Mouse (Mus musculus) E14TG2a.4 (cell line): ENCODE results near the gene Olfr901.
"Not testable (repeated sequence)": the region's sequence is repeated elsewhere in the genome, so short reads cannot be mapped to it uniquely, and the experiment has no call there.

Experiments
- H3K27me3 ChIP-seq: 2 replicates; pipeline ENCODE4 v1.6.1; 2014; ENCODE audit warnings: low read length, control low read depth; ENCODE audit not compliant: insufficient read depth
- H3K36me3 ChIP-seq: 2 replicates; pipeline ENCODE4 v1.6.1; 2014; ENCODE audit warnings: low read length, control low read depth; ENCODE audit not compliant: insufficient read depth
- H3K4me1 ChIP-seq: replicated peaks from 2 replicates; pipeline ENCODE4 v1.6.1; 2014; ENCODE audit warnings: low read depth, low read length, control low read depth
- H3K4me3 ChIP-seq: replicated peaks from 2 replicates; pipeline ENCODE4 v1.5.1; 2014; ENCODE audit warnings: mild to moderate bottlenecking, low read length
- H3K9me3 ChIP-seq: 2 replicates; pipeline ENCODE4 v1.6.1; 2014; ENCODE audit warnings: low read length, control low read depth
- CTCF ChIP-seq: conservative IDR thresholded peaks from 2 replicates; pipeline ENCODE4 v1.5.1; 2014; ENCODE audit warnings: low read length
- NANOG ChIP-seq: IDR thresholded peaks from 2 replicates; pipeline ENCODE4 v1.6.1; 2014; ENCODE audit warnings: borderline replicate concordance, low read length, mixed read lengths
- POU5F1 ChIP-seq: IDR thresholded peaks from 2 replicates; pipeline ENCODE4 v1.6.1; 2014; ENCODE audit warnings: low read length, borderline replicate concordance

Olfr901 gene

GRCm38 (mm10) chr9:38429155-38429554 lies at the start of gene Olfr901:
TSS of gene Olfr901 (plus strand) at chr9:38429455.
- no peak for TF ChIP-seq CTCF
- no peak for TF ChIP-seq POU5F1
- TF ChIP-seq NANOG: no peak
- Histone ChIP-seq H3K27me3 (no peaks in the 10 kb centered on the region), H3K4me1 (peaks cover 3% of the 10 kb centered on the region; the same call in 1 of the 2 replicates), H3K4me3 (no peak within 1 kb of the TSS), H3K9me3 (peaks cover 18% of the 10 kb centered on the region; the same call in 1 of the 2 replicates), H3K36me3 (no peaks in the 10 kb centered on the region)

DNA sequence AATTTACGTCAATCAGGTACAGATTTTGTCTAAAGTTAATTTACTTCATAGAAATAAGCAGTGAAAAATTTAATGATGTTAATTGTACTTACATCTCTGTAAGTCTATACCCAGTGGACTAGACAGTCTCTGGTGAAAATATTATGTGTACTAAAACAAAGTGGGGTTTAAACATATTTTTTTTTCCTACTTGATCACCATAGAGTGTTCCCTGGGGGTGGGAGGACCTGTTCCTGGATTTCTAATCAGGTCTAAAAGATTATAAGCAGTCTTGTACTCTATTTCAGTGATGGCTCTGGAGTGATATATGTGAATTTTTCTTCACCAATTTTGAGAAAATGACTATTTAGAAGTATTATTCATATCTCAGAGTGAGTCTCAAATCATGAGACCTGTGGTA lies 27.9 kb upstream of the Olfr901 start, which contains the start of gene Olfr147:
Gene Olfr147, plus strand, starts transcription at position 301 of the 400 bp plus-strand sequence.
- peaks cover 5% of the 10 kb centered on the region for H3K4me1 ChIP-seq
- H3K4me3 ChIP-seq: no peak within 1 kb of the TSS
- H3K36me3 ChIP-seq: no peaks in the 10 kb centered on the region; the same call in 1 of the 2 replicates
- H3K27me3 ChIP-seq: no peaks in the 10 kb centered on the region
- H3K9me3 ChIP-seq: peaks cover 5% of the 10 kb centered on the region; the same call in 1 of the 2 replicates
- TF ChIP-seq NANOG (no peak), POU5F1 (no peak), CTCF (no peak)

DNA sequence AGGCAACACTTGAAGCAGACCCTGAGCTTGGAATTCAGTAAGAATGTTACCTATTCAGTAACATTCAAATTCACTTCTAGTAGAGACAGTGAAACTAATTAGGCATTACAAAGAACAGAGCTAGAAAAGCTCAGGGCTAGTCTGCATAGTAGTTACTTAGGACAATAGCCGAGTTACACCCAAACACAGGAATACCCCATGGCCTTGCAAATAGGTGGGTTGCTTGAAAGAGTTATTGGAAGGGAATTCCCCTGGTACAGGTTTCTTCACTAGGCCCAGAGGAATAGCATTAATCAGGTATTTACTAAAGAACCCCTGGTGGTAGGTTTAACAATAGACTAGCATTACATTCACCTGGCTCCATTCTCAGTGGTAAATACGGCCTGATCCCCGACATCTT lies 21.8 kb upstream of the Olfr901 start:
- H3K4me3 ChIP-seq, H3K36me3 ChIP-seq, H3K4me1 ChIP-seq, H3K27me3 ChIP-seq: not testable (repeated sequence)
- peaks cover 24% of the 10 kb centered on the region for H3K9me3 ChIP-seq
- peak; percentile 81; the same call in 1 of the 2 replicates for TF ChIP-seq NANOG

- H3K4me1 ChIP-seq, H3K27me3 ChIP-seq, H3K36me3 ChIP-seq, H3K9me3 ChIP-seq, H3K4me3 ChIP-seq: not testable (repeated sequence)
Measured at GRCm38 (mm10) chr9:38413502-38413901, 15.8 kb upstream of the Olfr901 start.

GRCm38 (mm10) chr9:38423801-38424200 lies 5.5 kb upstream of the Olfr901 start:
- Histone ChIP-seq H3K36me3 (0 out of 2 replicates have a peak, but pooled peaks cover 4% of the 10 kb centered on the region), H3K4me3 (no peak overlapping the region), H3K4me1 (peaks cover 6% of the 10 kb centered on the region; the same call in 1 of the 2 replicates), H3K27me3 (no peaks in the 10 kb centered on the region), H3K9me3 (peaks cover 42% of the 10 kb centered on the region)
- no peak for TF ChIP-seq POU5F1
- no peak for TF ChIP-seq CTCF
- TF ChIP-seq NANOG: no peak

DNA sequence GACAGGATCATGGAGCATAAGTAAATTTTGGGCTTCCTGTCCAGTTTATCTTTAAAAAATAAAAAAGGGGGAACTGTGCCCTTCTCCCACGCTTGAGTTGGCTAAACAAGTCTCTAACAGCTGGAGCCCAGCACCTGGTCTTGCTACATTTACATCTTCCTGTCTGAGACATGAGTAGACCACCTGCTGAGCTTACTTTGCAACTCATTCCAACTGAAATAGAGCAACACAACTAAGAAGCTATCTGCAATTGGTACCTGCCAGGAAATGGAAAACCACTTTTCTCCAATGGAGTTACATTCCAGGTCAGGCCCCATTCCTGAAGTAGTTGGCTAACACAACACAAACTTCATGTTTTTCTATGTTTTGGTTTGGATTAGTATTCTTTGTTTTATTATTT lies 2.2 kb upstream of the Olfr901 start:
- Histone ChIP-seq H3K4me3 (no peak overlapping the region), H3K27me3 (no peaks in the 10 kb centered on the region), H3K9me3 (peaks cover 22% of the 10 kb centered on the region; the same call in 1 of the 2 replicates), H3K36me3 (no peaks in the 10 kb centered on the region), H3K4me1 (peaks cover 6% of the 10 kb centered on the region; the same call in 1 of the 2 replicates)
- TF ChIP-seq NANOG: no peak
- no peak for TF ChIP-seq POU5F1
- no peak for TF ChIP-seq CTCF

DNA sequence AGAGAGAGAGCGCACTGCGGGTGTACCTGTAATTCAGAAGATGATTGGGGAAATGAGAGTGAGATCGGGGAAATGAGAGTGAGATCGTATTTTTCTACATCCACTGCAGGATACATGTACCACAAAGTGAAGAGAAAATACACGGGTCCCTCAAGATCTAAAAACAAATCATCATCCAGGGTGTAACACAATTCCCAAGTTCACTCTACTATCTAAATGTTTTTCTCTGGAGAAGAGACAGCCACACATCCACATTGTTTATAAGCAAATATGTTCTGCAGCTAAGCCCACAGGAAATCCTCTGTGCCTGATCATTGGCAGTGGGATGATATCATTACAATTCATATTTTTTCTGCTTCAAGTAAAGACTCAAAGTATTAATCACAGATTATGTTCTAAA lies 18.1 kb downstream of the Olfr901 start, which contains the start of gene Olfr902:
Gene Olfr902, plus strand, starts transcription at position 301 of the 400 bp plus-strand sequence.
- Histone ChIP-seq H3K4me3 (no peak within 1 kb of the TSS), H3K27me3 (no peaks in the 10 kb centered on the region), H3K9me3 (no peaks in the 10 kb centered on the region), H3K4me1 (no peaks in the 10 kb centered on the region), H3K36me3 (no peaks in the 10 kb centered on the region)
- TF ChIP-seq NANOG: no peak
- TF ChIP-seq CTCF: no peak
- TF ChIP-seq POU5F1: no peak

DNA sequence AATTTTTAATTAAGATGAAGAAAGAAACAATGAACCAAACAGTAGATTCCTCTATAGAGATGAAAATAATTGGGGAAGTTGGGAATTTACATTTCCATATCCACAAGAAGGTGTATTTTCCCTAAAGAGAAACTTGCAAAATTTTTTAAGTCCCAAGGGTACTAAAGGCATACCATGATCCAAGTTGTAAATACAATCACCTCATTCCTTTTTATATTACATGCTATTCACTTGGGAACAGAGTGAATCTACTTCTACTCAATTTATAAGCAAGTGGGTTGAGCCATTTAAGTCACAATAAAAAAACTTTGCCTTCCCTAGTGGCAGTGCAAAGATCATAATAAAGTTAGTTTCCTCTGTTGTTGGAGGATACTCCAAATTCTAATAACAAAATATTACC lies 33.6 kb downstream of the Olfr901 start, which contains the start of gene Olfr904:
Gene Olfr904, plus strand, starts transcription at position 301 of the 400 bp plus-strand sequence.
- Histone ChIP-seq H3K27me3 (no peaks in the 10 kb centered on the region), H3K36me3 (no peaks in the 10 kb centered on the region), H3K4me3 (no peak within 1 kb of the TSS), H3K9me3 (no peaks in the 10 kb centered on the region), H3K4me1 (no peaks in the 10 kb centered on the region)
- no peak for TF ChIP-seq POU5F1
- TF ChIP-seq CTCF: no peak
- TF ChIP-seq NANOG: no peak

DNA sequence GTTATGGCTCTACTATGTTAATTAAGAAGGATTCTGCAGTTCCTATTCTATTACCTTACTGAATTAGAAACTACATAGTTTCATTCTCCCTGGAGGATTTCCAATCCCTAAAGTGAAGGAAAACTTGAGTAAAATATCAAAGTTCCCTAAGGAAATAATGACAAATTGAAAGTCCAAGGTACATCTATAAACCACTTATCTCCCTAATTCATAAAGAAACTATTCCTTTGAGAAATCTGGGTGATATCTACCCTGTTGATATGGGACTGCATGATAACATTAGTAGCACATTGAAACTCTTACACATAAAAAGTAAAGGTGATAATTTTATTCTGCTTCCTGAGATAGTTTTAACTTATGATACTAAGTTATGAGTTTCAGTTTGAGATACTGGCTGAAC lies 41.6 kb downstream of the Olfr901 start, which contains the start of gene Olfr905:
Gene Olfr905, plus strand, starts transcription at position 301 of the 400 bp plus-strand sequence.
- TF ChIP-seq POU5F1 (no peak), CTCF (no peak)
- H3K4me1 ChIP-seq: no peaks in the 10 kb centered on the region
- no peaks in the 10 kb centered on the region for H3K36me3 ChIP-seq
- H3K4me3 ChIP-seq: no peak within 1 kb of the TSS
- H3K9me3 ChIP-seq: no peaks in the 10 kb centered on the region
- H3K27me3 ChIP-seq: no peaks in the 10 kb centered on the region
